Mouse (Mus musculus) CH12.LX (cell line): ENCODE data around the gene Scyl3.

Experiments
- CTCF ChIP-seq, 2 experiments: IDR thresholded peaks in 1 of 2; conservative IDR thresholded peaks in 1 of 2; 2 replicates each; pipeline ENCODE4 v1.5.1; 2011 to 2012; ENCODE audit warnings: low read depth in 2 of 2, low read length in 2 of 2, improper control_type of control experiment in 1 of 2, inconsistent platforms in 1 of 2, mild to moderate bottlenecking in 1 of 2, moderate library complexity in 1 of 2
- ELF1 ChIP-seq: IDR thresholded peaks from 2 replicates; pipeline ENCODE4 v1.6.1; 2014; ENCODE audit warnings: low read depth, mild to moderate bottlenecking, inconsistent platforms, low read length, improper control_type of control experiment

DNA sequence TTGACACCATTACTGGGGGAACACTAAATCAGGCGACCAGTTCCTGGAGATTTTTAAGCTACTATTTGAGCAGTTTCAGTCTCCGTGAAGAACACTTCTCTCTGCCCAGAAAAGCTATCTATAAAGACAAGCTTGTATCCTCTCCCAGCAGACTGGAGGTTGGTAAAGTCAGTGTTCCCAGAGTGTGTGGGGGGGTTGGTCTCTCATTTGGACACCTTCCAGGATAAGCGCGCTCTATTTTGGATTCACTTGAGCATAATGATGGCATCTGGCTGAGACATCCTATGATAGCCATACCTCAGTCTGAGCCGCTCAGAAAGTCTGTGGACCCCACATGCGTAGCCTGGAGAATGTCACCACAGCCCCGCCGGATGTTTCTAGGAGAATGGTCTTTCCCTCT is 4.8 kb upstream of the Scyl3 start:
- TF ChIP-seq ELF1 (no peak), CTCF (conservative IDR thresholded peaks at IDR 0.05 in 1 of 2, IDR thresholded peaks at IDR 0.05 in 1 of 2; ENCODE audit: low read depth in 2 of 2, low read length in 2 of 2) (no peak)
